Mouse (Mus musculus) neural tube, embryonic 10.5 days (tissue): Measurements from ENCODE around the gene Ndufaf1.

ENCODE experiments used
- DNase-seq: peaks from one replicate; pipeline ENCODE4 v3.0.0-alpha.2; 2017; ENCODE audit warnings: low spot score; ENCODE audit errors: extremely low spot score

Gene Ndufaf1

GRCm38 (mm10) chr2:119618199-119618982 is 44.2 kb downstream of the Ndufaf1 start, which contains the start of the genes Nusap1 and Oip5:
TSS of gene Nusap1 (plus strand) at chr2:119618298.
TSS of gene Oip5 (minus strand) at chr2:119618469.
- DNase-seq = peak; percentile 88

GRCm38 (mm10) chr2:119617841-119618198 is 44.8 kb downstream of the Ndufaf1 start:
- no peak for DNase-seq

- DNase-seq = no peak
These were observed 55.6 kb downstream of the Ndufaf1 start for GRCm38 (mm10) chr2:119607023-119607422.
